Mouse (Mus musculus) liver, postnatal 0 days (tissue): ENCODE data around the gene Ngef.

Experiments used
- CTCF ChIP-seq: sonication (generic); IDR thresholded peaks from 2 replicates; pipeline ENCODE4 v1.5.1; 2016; ENCODE audit warnings: antibody characterized with exemption, low read depth
- EP300 ChIP-seq: IDR thresholded peaks from 2 replicates; pipeline ENCODE4 v1.6.1; 2016; ENCODE audit warnings: antibody characterized with exemption, low read depth, mild to moderate bottlenecking

DNA sequence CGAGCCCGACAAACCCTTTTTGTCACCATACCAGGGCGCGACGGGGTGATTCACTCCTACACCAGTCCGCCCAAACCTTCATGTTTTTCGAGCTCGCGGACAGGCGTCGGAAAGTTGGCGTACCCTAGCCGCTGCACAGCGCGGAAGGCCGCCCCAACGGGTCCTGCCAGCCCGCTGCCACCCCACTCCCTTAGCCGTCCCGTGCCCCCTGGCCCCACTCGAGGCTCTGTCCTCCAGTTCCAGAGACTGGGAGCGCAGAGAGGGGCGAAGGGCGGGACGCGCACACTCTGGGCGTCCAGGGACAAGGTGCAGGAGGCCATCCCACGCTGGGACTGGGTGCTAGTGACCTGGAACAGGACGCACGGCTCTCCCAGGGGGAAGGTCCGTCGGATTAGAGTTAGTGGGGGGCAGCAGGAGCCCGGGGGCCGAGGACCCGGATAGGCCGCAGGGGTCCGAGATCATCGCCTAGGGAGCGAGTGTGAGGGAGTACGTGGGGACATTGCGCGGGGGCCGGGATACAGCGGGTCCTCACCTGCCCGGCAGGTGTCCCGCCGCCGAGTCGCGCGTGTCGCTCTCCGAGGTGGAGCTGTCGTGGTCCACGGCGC, 64.0 kb downstream of the Ngef start, which contains the start of gene Neu2:
- no peak for TF ChIP-seq CTCF
- no peak for TF ChIP-seq EP300
